Mouse (Mus musculus): Measurements from ENCODE around the gene Dnajb11.

GRCm38 (mm10) chr16:22889716-22890115 lies 32.1 kb downstream of the Dnajb11 start:
- no peak for TF ChIP-seq CTCF (IDR thresholded peaks at IDR 0.05; ENCODE audit: low read depth, low read length)
- no peak for TF ChIP-seq GATA1 (IDR thresholded peaks at IDR 0.05; ENCODE audit: borderline replicate concordance, low read length)
- no peak for TF ChIP-seq TAL1 (conservative IDR thresholded peaks at IDR 0.05; ENCODE audit: low read depth, low read length)

All from G1E (cell line).